Mouse (Mus musculus): ENCODE data around the gene Tigd3.

DNA sequence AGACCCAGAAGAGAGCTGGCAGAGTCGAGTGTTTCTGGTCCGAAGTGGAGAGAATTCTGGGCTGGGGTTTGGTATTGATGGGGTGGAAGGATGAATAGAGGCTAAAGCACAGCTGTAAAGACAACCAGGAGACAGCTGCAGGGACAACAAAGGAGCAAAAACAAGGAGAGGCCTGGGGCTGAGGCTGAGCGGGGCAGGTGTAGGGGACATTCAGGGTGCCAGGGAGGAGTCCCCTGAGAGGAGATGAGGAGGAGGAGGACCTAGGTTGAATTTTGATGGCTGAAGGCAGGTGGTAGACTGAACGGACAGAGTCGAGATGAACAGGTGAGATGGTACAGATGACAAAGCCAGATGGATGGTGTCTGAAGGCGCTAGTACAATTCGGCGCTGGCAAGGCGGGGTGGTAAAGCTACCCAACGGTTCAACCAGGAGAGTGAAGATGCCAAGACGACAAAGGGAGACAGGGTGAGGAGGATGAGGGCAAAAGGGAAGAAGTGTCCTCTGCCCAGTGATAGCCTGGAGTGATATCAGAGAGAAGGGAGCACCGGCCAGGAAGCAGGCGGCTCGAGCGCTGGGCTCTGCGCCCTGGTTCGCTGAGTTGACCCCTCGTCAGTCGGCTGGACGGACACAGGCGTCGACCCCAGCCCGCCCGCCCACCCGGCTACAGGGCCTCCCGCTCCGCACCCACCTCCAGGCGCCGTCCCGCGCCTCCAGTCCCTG is 507 bp downstream of the Tigd3 start:
- TF ChIP-seq POLR2A (IDR thresholded peaks at IDR 0.05; ENCODE audit: borderline replicate concordance, extremely low read depth, low read depth, low read length), result no peak
- no peak for TF ChIP-seq CTCF (IDR thresholded peaks at IDR 0.05; ENCODE audit: insufficient read depth, low read length)

Measured in lung, adult 2 months (tissue).